Mouse (Mus musculus): ENCODE data around the gene Gatad2b. TPM values are rescaled to one million over a fixed set of nuclear protein-coding genes. Genes with fewer than 3 reads are reported as not detected.

Gene Gatad2b
- polyA plus RNA-seq, 1 experiment, result 33.3 TPM

DNA sequence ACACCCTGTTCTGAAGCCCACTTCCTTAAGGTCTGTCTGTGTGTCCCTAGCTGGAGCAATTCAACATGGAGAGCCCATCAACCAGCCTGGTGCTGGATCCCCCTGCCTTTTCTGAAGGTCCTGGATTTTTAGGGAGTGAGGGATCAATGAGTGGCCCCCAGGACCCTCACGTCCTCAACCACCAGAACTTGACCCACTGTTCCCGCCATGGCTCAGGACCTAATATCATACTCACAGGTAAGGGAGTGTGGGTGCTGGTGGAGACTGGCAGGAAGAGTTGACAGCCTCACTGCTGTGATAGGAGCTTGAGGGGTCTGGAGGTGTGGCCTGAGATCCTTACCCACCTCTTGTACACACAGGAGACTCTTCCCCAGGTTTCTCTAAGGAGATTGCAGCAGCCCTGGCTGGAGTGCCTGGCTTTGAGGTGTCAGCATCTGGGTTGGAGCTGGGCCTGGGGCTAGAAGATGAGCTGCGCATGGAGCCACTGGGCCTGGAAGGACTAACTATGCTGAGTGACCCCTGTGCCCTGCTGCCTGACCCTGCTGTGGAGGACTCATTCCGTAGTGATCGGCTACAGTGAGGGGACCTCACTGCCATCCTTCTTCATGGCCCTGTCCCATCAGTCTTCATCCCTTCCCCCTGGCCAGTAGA is 29.7 kb upstream of the Gatad2b start:
- DNase-seq, result peak in 1 of 2 experiments; percentile 10
- Histone ChIP-seq H3K27me3 (ENCODE audit: control insufficient read depth, insufficient read depth, low read length) (no peaks in the 10 kb centered on the region), H3K4me1 (ENCODE audit: control insufficient read depth, insufficient read depth, low read length) (peaks cover 41% of the 10 kb centered on the region), H3K27ac (ENCODE audit: insufficient read depth, low read length) (no peak overlapping the region), H3K4me3 (replicated peaks; ENCODE audit: insufficient read depth, low read depth, low read length) (no peak overlapping the region)
- 89% methylated on average over 5 of the region's 5 CpGs for WGBS
- no peak for TF ChIP-seq CTCF (IDR thresholded peaks at IDR 0.05; ENCODE audit: borderline replicate concordance, insufficient read depth, low read depth, low read length)
- TF ChIP-seq POLR2A (IDR thresholded peaks at IDR 0.05; ENCODE audit: borderline replicate concordance, insufficient read depth, low read length), result no peak

- TF ChIP-seq POLR2A (IDR thresholded peaks at IDR 0.05; ENCODE audit: borderline replicate concordance, insufficient read depth, low read length) (no peak), CTCF (IDR thresholded peaks at IDR 0.05; ENCODE audit: borderline replicate concordance, insufficient read depth, low read depth, low read length) (no peak)
- 21% methylated on average over 10 of the region's 10 CpGs for WGBS
- DNase-seq, result no peak
- peak overlapping the region; percentile 95 for H3K4me3 ChIP-seq (replicated peaks; ENCODE audit: insufficient read depth, low read depth, low read length)
- peaks cover 27% of the 10 kb centered on the region for H3K4me1 ChIP-seq (ENCODE audit: control insufficient read depth, insufficient read depth, low read length)
- H3K27me3 ChIP-seq (ENCODE audit: control insufficient read depth, insufficient read depth, low read length), result no peaks in the 10 kb centered on the region
- H3K27ac ChIP-seq (ENCODE audit: insufficient read depth, low read length), result peak overlapping the region; percentile 69
These were observed 28.3 kb upstream of the Gatad2b start for GRCm38 (mm10) chr3:90264687-90265033.

- TF ChIP-seq POLR2A (IDR thresholded peaks at IDR 0.05; ENCODE audit: borderline replicate concordance, insufficient read depth, low read length) (peak; percentile 80), CTCF (IDR thresholded peaks at IDR 0.05; ENCODE audit: borderline replicate concordance, insufficient read depth, low read depth, low read length) (peak; percentile 83)
- Histone ChIP-seq H3K4me3 (replicated peaks; ENCODE audit: insufficient read depth, low read depth, low read length) (peak within 1 kb of the TSS; percentile 95), H3K4me1 (ENCODE audit: control insufficient read depth, insufficient read depth, low read length) (peaks cover 20% of the 10 kb centered on the region), H3K27me3 (ENCODE audit: control insufficient read depth, insufficient read depth, low read length) (no peaks in the 10 kb centered on the region), H3K27ac (ENCODE audit: insufficient read depth, low read length) (peak within 1 kb of the TSS; percentile 100)
- DNase-seq, result peak; percentile 91 to 96
- WGBS, result under 1% methylated on average over 82 of the region's 87 CpGs
These were observed 27.7 kb upstream of the Gatad2b start, which contains the start of gene Dennd4b for GRCm38 (mm10) chr3:90265034-90265931. Gene Dennd4b, plus strand, starts transcription at chr3:90265185.

DNA sequence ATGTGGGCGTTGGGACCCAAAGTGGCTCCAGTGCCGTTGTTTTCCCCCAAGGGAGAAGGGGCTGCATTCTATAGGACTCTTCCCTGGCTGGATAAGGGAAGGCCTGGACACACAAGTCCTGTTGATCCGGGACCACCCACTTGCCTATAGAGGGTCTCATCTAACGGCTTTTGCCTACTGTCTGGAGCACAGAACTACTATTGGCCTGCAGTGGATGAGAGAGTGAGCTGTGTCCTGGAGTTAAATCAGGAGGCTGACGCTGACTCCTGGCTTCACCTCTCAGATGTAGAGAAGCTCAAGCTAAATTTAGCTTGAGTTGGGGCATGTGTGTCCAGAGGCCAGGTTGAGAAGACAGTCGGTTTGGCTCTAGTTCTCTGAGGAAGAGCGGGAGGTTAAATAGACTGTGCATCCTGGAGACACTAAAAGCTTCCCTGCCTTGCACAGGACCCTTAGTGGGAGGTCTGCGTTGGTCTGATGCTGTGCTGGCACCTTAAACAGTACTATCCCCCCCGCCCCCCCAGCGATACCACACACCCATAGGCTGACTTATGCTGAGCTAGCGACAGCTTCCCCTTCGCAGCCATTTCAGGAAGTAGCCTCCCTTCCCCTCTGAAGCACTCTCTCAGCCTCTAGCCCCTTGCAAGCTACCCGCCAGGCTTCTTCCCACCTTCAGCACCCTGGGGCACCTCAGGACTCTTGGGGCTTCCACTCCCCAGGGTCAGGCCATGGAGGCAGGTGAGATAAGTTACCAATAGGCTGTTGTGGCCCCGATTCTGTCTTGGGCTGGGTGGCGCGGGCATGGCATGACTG is 26.8 kb upstream of the Gatad2b start:
- peak overlapping the region; percentile 95 for H3K4me3 ChIP-seq (replicated peaks; ENCODE audit: insufficient read depth, low read depth, low read length)
- 18% methylated on average over 16 of the region's 16 CpGs for WGBS
- peak; percentile 21; the same call in 1 of the 2 replicates for TF ChIP-seq POLR2A (IDR thresholded peaks at IDR 0.05; ENCODE audit: borderline replicate concordance, insufficient read depth, low read length)
- no peak for TF ChIP-seq CTCF (IDR thresholded peaks at IDR 0.05; ENCODE audit: borderline replicate concordance, insufficient read depth, low read depth, low read length)
- H3K4me1 ChIP-seq (ENCODE audit: control insufficient read depth, insufficient read depth, low read length), result peaks cover 13% of the 10 kb centered on the region
- no peaks in the 10 kb centered on the region for H3K27me3 ChIP-seq (ENCODE audit: control insufficient read depth, insufficient read depth, low read length)
- peak overlapping the region; percentile 100 for H3K27ac ChIP-seq (ENCODE audit: insufficient read depth, low read length)
- peak; percentile 54 to 82 for DNase-seq

DNA sequence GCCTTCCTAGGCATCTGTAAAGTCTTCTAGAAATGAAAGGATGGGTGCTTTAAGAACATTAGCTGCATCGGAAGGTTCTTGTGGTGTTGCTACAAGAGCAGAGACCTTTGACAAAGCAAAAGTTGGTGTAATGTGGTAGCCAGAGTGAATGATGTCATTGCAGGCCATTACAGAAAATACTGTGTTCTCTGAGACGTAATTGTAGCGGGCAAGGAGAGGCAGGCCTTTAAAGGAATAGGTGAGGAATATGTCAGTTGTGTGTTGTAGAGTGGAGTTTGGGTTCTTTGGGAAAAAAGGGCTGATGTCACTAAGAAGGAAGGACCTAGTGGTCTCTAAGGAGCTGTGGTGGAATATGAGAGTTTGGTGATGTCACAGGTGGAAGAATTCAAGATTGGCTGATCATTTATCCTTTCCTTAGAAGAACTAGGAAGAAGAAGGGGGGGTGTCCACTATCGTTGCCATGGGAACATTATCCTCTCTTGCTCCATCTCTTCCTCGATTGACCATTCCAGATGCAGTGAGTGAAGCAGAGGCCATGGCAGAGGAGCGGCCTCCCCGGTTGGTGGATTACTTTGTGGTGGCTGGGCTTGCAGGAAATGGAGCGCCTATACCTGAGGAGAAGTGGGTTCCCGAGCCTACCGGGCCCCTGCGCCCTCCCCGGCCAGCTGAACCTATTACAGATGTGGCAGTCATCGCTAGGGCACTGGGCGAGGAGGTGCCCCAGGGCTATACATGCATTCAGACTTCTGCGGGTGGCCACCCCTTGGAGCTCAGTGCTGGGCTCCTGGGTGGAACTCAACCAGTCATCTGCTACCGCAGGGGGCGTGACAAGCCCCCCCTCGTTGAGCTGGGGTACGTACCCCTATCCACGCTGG is 25.8 kb upstream of the Gatad2b start:
- Histone ChIP-seq H3K27me3 (ENCODE audit: control insufficient read depth, insufficient read depth, low read length) (no peaks in the 10 kb centered on the region), H3K4me1 (ENCODE audit: control insufficient read depth, insufficient read depth, low read length) (peaks cover 15% of the 10 kb centered on the region), H3K27ac (ENCODE audit: insufficient read depth, low read length) (no peak overlapping the region), H3K4me3 (replicated peaks; ENCODE audit: insufficient read depth, low read depth, low read length) (no peak overlapping the region)
- TF ChIP-seq CTCF (IDR thresholded peaks at IDR 0.05; ENCODE audit: borderline replicate concordance, insufficient read depth, low read depth, low read length) (no peak), POLR2A (IDR thresholded peaks at IDR 0.05; ENCODE audit: borderline replicate concordance, insufficient read depth, low read length) (no peak)
- DNase-seq, result no peak
- 91% methylated on average over 20 of the region's 20 CpGs for WGBS

DNA sequence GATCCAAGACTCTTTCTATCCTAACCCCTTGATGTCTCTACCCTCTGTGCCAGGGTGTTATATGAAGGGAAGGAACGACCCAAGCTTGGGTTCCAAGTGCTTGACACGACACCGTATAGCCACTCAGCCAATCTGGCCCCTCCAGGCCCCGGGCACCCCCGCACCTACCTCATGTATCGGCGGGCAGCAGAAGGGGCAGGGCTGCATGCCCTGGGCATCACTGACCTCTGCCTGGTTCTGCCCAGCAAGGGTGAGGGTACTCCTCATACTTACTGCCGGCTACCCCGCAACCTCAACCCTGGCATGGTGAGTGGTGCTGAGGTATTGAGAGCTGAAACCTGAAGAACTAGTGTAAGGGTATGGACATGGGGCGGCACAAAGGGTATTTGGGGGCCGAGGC is 24.8 kb upstream of the Gatad2b start:
- no peak for DNase-seq
- H3K27me3 ChIP-seq (ENCODE audit: control insufficient read depth, insufficient read depth, low read length), result no peaks in the 10 kb centered on the region
- no peak overlapping the region for H3K27ac ChIP-seq (ENCODE audit: insufficient read depth, low read length)
- 94% methylated on average over 11 of the region's 11 CpGs for WGBS
- peaks cover 22% of the 10 kb centered on the region for H3K4me1 ChIP-seq (ENCODE audit: control insufficient read depth, insufficient read depth, low read length)
- TF ChIP-seq CTCF (IDR thresholded peaks at IDR 0.05; ENCODE audit: borderline replicate concordance, insufficient read depth, low read depth, low read length) (no peak), POLR2A (IDR thresholded peaks at IDR 0.05; ENCODE audit: borderline replicate concordance, insufficient read depth, low read length) (no peak)
- no peak overlapping the region for H3K4me3 ChIP-seq (replicated peaks; ENCODE audit: insufficient read depth, low read depth, low read length)
